Mouse (Mus musculus) erythroblast, embryonic 14.5 days (primary cell): ENCODE results near the gene Cldn9. TPM values are rescaled to one million over a fixed set of nuclear protein-coding genes. Genes with fewer than 3 reads are reported as not detected.

Source experiments
- H3K27me3 ChIP-seq: 2 replicates; pipeline ENCODE4 v1.6.1; 2012; ENCODE audit warnings: inconsistent platforms; ENCODE audit not compliant: control insufficient read depth
- H3K36me3 ChIP-seq: 2 replicates; pipeline ENCODE4 v1.6.1; 2012; ENCODE audit warnings: mild to moderate bottlenecking, inconsistent platforms; ENCODE audit not compliant: control insufficient read depth
- H3K4me1 ChIP-seq: 2 replicates; pipeline ENCODE4 v1.6.1; 2012; ENCODE audit warnings: inconsistent platforms; ENCODE audit not compliant: control insufficient read depth
- H3K4me3 ChIP-seq: replicated peaks from 2 replicates; pipeline ENCODE3; 2012; ENCODE audit warnings: moderate library complexity, mild to moderate bottlenecking, inconsistent platforms
- H3K9me3 ChIP-seq: 2 replicates; pipeline ENCODE4 v1.6.1; 2012; ENCODE audit warnings: low read length, inconsistent platforms, mixed read lengths; ENCODE audit not compliant: control insufficient read depth
- GATA1 ChIP-seq: IDR thresholded peaks from 2 replicates; pipeline ENCODE4 v1.6.1; 2012; ENCODE audit warnings: low read length, inconsistent platforms, mixed read lengths
- TAL1 ChIP-seq: IDR thresholded peaks from 3 replicates; pipeline ENCODE4 v1.6.1; 2012; ENCODE audit warnings: low read length, inconsistent platforms, mixed read lengths
- polyA plus RNA-seq: library from polyadenylated mRNA; stranded (reverse); fragments of >175 nt; gene quantifications from 2 replicates; pipeline ENCODE4 v1.2.3, GENCODE M21; 2012

Cldn9 gene
- polyA plus RNA-seq, 1 experiment: not detected

DNA sequence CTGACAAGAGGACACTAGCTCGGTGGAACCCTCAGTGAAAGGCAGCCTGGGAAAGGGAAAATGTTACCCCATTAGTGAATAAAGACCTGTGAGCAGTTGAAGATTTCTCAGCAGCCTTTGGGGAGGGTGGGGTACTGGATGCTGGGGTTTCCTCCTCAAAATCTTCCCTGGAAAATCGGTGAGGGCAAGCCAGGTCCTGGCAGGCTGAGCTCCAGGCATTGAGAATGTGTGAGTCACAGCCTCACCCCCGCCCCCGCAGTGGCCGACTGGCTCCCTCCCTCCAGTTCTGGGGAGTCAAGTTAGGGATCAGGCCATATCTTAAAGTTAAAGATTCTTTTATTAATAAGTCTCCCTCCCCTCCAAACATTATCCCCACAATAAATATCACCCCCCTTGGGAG lies 8.7 kb downstream of the Cldn9 start:
- Histone ChIP-seq H3K9me3 (no peaks in the 10 kb centered on the region), H3K4me3 (no peak overlapping the region), H3K27me3 (peaks cover 51% of the 10 kb centered on the region), H3K4me1 (peaks cover 54% of the 10 kb centered on the region), H3K36me3 (peaks cover 10% of the 10 kb centered on the region)
- TF ChIP-seq GATA1: no peak
- TF ChIP-seq TAL1: no peak

DNA sequence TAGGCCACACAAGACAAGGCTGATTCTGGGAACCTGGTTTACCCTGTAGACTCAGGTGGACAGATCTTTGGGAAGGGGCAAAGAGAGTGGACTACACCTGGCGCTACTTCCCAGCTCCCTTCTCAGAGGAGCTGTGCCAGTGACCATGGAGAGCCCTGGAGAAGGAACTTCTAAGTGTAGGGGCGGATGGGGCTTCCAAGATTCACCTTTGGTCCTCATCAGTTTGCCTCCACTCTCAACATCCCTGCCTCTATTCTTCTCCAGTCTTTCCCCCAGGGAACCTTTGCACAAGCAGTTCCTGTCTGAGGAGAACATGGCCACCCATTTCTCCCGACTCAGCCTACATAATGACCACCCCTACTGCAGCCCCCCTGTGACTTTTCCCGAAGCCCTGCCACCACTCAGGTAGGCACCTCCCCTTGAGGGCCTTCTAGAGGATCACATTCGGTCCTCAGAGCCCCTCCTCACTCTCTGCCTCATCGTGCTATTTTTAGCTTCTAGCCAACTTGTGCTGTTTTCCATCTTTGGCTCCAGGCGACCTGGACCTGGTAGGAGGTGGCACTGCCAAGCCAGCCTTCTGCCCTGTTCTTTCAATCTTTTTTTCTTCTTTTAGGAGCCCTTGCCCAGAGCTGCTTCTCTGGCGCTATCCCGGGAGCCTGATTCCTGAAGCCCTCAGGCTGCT lies 9.4 kb downstream of the Cldn9 start:
- H3K4me1 ChIP-seq: peaks cover 54% of the 10 kb centered on the region
- TF ChIP-seq TAL1: no peak
- no peak for TF ChIP-seq GATA1
- H3K9me3 ChIP-seq: no peaks in the 10 kb centered on the region
- H3K4me3 ChIP-seq: peak overlapping the region; percentile 76
- H3K27me3 ChIP-seq: peaks cover 44% of the 10 kb centered on the region
- peaks cover 17% of the 10 kb centered on the region for H3K36me3 ChIP-seq

DNA sequence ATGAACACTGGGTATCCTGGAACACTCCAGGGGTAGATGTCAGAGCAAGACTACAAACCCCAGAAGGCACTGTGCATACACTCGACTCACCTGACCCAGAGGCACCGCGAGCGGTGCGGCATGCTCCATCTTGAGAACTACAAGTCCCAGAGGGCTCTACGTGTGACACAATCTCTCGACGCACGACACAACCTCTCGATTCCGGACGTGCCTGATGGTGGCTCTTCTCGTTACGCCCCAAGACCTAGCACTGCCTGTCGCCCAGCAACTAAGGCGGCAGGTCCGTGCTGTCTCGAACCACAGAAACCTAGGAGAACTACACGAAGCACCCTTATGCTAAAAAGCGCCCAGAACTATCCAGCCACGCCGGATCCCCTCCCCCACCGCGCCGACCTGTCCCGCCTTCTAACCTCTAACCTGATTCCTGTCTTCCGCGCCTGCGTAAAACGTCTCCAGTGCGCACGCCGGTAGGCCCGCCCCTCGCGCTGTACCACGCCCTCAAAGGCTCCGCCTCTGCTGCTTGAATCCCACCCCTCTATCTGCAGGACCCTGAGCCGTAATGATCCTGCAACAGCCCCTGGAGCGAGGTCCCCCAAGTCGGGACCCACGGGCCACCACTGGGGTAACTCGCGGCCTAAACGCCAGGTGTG lies 10.3 kb downstream of the Cldn9 start, which contains the start of the genes Hcfc1r1 and Thoc6:
Gene Hcfc1r1 (plus strand): TSS at position 173 of the 650 bp plus-strand sequence.
Gene Thoc6 (minus strand): TSS at position 459 of the 650 bp plus-strand sequence.
- H3K36me3 ChIP-seq: peaks cover 26% of the 10 kb centered on the region
- TF ChIP-seq TAL1 (no peak), GATA1 (no peak)
- peaks cover 54% of the 10 kb centered on the region for H3K4me1 ChIP-seq
- H3K27me3 ChIP-seq: peaks cover 35% of the 10 kb centered on the region
- no peaks in the 10 kb centered on the region for H3K9me3 ChIP-seq
- peak within 1 kb of the TSS; percentile 76 for H3K4me3 ChIP-seq

DNA sequence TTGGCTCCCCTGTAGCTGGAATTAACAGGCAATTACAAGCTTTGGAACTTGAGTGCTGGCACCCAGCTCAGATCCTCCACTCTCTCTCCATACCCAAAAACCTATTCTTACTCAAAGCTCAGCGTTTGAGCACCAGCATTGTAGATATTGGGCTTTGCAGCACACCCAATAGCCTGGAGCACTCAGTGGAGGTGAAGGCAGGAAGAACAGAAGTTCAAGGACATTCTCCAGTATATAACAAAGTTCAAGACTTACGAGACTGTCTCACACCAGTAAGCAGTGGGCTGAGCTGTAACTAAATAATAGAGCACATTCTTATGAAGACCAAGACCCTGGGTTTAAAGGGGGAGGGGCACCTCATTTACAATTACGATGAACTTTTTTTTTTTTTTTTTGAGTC lies 11.1 kb downstream of the Cldn9 start:
- peaks cover 32% of the 10 kb centered on the region for H3K36me3 ChIP-seq
- TF ChIP-seq GATA1 (no peak), TAL1 (no peak)
- peaks cover 54% of the 10 kb centered on the region for H3K4me1 ChIP-seq
- peaks cover 27% of the 10 kb centered on the region for H3K27me3 ChIP-seq
- peak overlapping the region; percentile 76 for H3K4me3 ChIP-seq
- no peaks in the 10 kb centered on the region for H3K9me3 ChIP-seq

DNA sequence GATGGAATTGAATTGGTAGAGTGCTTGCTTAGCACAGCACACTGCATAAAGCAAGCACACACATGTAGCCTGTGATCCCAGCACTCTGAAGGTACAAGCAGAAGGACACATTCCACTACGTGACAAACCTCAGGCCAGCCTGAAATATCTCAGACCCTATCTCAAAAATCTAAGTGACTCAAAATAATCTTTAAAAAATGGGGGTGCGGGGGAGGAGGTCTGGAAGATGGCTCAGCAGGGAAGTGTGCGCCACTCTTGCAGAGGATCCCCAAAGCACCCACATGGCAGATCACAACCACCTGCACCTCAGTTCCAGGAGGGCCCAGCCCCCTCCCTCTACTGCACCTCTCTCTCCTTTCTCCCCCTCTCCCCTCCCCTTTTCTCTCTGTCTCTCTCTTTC lies 12.3 kb downstream of the Cldn9 start:
- peaks cover 42% of the 10 kb centered on the region for H3K4me1 ChIP-seq
- no peak for TF ChIP-seq TAL1
- no peak for TF ChIP-seq GATA1
- peaks cover 43% of the 10 kb centered on the region for H3K36me3 ChIP-seq
- no peaks in the 10 kb centered on the region for H3K9me3 ChIP-seq
- H3K27me3 ChIP-seq: peaks cover 15% of the 10 kb centered on the region
- no peak overlapping the region for H3K4me3 ChIP-seq

DNA sequence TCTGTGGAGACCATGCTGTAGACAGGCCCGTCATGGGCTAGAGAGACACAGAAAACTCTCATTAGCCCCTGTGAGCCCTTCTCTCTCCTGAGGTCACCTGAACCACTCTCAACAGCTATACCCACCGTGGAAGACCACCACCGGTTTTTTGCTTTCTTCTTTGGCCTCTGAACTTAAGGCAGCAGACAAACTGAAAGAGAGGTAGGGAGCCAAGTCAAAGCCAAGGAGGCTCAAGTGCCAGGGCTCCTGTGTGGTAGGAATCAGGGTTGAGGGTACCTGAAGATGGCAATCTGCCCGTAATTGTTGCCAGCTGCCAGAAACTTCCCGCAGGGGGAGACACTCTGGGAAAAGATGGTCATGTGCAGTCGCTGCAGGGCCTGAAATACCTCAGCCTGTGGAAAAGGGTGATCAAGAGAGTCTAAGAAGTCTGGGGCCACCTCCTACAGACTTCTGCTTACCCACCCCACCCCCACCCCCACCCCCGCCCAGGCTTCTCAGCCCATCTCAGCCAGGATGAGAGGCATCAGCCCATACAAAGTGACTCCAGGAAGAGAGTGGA lies 13.2 kb downstream of the Cldn9 start:
- TF ChIP-seq TAL1: no peak
- TF ChIP-seq GATA1: no peak
- no peaks in the 10 kb centered on the region for H3K9me3 ChIP-seq
- peaks cover 46% of the 10 kb centered on the region for H3K36me3 ChIP-seq
- peaks cover 33% of the 10 kb centered on the region for H3K4me1 ChIP-seq
- H3K27me3 ChIP-seq: peaks cover 5% of the 10 kb centered on the region
- no peak overlapping the region for H3K4me3 ChIP-seq

DNA sequence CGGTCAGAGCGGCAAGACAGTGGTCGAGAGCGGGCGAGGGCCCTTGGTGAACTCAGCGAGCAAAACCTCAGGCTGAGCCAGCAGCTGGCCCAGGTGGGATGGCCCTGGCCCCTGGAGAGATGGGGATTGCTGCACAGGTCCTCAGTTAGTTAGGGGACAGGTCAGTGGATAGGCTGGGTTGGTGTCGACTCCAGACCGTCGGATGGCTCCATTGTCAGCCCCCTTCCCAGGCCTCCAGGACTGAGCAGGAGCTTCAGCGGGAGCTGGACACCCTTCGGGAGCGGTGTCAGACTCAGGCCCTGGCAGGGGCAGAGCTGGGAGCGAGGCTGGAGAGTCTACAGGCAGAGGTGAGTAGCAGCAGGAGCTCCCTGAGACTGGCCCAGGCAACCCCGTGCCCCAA lies 18.3 kb downstream of the Cldn9 start:
- TF ChIP-seq TAL1 (no peak), GATA1 (no peak)
- Histone ChIP-seq H3K36me3 (peaks cover 40% of the 10 kb centered on the region), H3K4me1 (peaks cover 1% of the 10 kb centered on the region; the same call in 1 of the 2 replicates), H3K4me3 (no peak overlapping the region), H3K27me3 (peaks cover 31% of the 10 kb centered on the region), H3K9me3 (no peaks in the 10 kb centered on the region)

DNA sequence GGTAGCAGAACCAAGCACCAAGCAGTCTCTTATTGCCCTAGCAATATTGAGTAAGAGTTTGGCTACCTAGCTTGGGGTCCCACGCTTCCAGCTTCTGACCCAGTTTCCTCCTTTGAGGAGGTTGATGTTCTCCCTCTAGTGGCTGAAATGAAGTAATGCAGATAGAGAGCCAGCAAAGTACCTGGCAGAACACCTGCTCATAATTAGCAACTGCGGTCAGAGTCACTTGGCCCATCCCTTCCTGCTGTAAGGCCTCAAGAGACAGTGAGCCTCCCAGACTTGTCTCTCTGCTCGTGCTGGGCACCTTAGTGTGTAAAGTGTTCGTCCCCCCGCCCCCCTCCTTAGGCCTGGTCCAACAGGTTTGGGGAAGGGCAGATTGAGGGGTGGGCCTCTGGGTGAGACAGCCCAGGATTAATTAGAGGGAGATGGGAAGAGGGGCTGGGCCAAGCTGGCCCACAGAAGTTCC lies 19.2 kb downstream of the Cldn9 start:
- no peak overlapping the region for H3K4me3 ChIP-seq
- no peak for TF ChIP-seq GATA1
- TF ChIP-seq TAL1: no peak
- peaks cover 4% of the 10 kb centered on the region for H3K4me1 ChIP-seq
- H3K9me3 ChIP-seq: no peaks in the 10 kb centered on the region
- peaks cover 40% of the 10 kb centered on the region for H3K27me3 ChIP-seq
- H3K36me3 ChIP-seq: peaks cover 30% of the 10 kb centered on the region

DNA sequence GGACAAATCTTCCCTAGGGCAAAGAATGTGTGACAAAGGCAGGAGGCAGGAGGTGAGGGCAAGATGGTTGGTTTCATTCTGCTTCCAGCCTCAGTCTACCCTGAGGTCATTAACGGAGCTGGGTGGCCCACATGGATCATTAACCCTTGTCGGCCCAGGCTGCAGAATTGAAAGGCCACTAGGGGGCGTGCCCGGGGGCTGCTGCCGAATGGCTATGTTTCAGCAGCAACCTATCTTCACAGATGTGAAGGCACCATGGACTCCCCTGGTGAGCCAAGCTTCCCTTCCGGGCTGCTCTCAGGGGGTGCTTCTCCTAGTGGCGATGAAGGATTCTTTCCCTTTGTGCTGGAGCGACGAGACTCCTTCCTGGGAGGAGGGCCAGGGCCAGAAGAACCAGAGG lies 22.3 kb downstream of the Cldn9 start:
- Histone ChIP-seq H3K27me3 (peaks cover 50% of the 10 kb centered on the region), H3K4me3 (no peak overlapping the region), H3K36me3 (peaks cover 3% of the 10 kb centered on the region), H3K9me3 (no peaks in the 10 kb centered on the region), H3K4me1 (peaks cover 4% of the 10 kb centered on the region)
- TF ChIP-seq GATA1 (no peak), TAL1 (no peak)
